Mouse (Mus musculus): ENCODE data around the gene Vmn2r74.

Vmn2r74 gene

DNA sequence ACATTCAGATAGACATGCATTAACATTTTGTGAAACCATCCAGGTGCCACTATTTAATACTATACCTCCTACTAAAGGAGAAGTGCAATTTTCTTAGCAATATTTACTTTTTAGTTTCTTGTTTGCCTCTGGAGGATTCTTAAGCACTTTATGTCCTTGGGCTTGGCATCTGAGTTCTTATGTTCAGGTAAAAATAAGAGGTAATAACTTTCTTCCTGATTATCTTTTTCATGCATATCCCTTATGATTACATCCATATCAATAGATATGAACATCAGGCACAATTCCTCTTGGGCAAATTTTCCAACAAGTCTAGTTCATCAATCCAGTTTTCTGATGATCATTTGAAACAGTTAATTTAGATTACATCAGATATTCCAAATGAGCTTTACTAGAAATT, at the start of gene Vmn2r74:
Vmn2r74 (minus strand) TSS at position 101 of the 400 bp plus-strand sequence.
- no peak for DNase-seq (ENCODE audit: low spot score)

DNA sequence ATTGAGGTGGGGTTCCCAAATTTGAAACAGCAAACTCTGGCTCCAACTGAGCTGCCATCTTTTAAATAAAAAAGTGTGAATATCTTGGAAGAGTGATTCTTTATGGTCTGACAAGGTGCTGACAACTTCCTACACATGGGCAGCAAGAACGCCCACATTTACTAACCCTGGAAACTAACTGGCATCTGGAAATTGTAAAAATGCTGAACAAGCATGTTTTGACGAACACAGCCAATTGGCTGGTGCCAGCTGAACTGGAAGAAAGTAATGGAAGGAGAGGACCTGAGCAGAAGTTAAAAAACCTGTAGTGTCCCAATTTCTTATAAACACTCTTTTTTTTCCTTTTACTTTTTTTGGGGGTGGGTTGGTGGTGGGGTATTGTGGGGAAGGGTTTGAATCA, 46.1 kb upstream of the Vmn2r74 start:
- no peak for DNase-seq (ENCODE audit: low spot score)
